Mouse (Mus musculus): ENCODE data around the gene Tm4sf20.

Tm4sf20 gene

GRCm38 (mm10) chr1:82768269-82768668 lies at the start of gene Tm4sf20:
TSS of gene Tm4sf20 (minus strand) at chr1:82768461.
- DNase-seq (ENCODE audit: low read depth, low spot score): no peak

- DNase-seq (ENCODE audit: low read depth, low spot score): no peak
Observed at GRCm38 (mm10) chr1:82815941-82816716, 47.9 kb upstream of the Tm4sf20 start.

GRCm38 (mm10) chr1:82811766-82812165 lies 43.5 kb upstream of the Tm4sf20 start:
- DNase-seq (ENCODE audit: low read depth, low spot score): no peak

GRCm38 (mm10) chr1:82808564-82808963 lies 40.3 kb upstream of the Tm4sf20 start:
- DNase-seq (ENCODE audit: low read depth, low spot score): no peak

GRCm38 (mm10) chr1:82807206-82807605 lies 38.9 kb upstream of the Tm4sf20 start:
- no peak for DNase-seq (ENCODE audit: low read depth, low spot score)

- no peak for DNase-seq (ENCODE audit: low read depth, low spot score)
Observed at GRCm38 (mm10) chr1:82806391-82806790, 38.1 kb upstream of the Tm4sf20 start.

DNA sequence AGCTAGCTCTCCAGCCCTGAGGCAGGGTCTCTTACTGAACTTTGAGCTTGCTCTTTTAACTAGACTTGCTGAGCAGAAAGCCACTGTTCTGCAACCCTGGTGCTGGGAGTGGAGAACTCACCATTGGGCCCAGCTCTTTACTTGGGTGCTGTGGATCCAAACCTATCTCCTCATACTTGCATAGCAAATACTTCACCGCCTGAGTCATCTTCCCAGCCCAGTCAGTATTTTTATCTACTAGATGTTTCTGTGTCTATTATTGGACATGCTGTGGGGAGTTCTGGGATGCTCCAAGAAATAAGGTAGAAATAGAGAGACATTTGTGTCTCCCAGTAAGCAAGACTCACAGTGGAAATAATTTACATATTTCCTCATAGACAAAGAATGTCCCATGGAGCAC lies 35.8 kb upstream of the Tm4sf20 start:
- no peak for DNase-seq (ENCODE audit: low read depth, low spot score)

GRCm38 (mm10) chr1:82803608-82804007 lies 35.3 kb upstream of the Tm4sf20 start:
- DNase-seq (ENCODE audit: low read depth, low spot score): peak; percentile 81

- no peak for DNase-seq (ENCODE audit: low read depth, low spot score)
Observed at GRCm38 (mm10) chr1:82801105-82801783, 33.0 kb upstream of the Tm4sf20 start.

DNA sequence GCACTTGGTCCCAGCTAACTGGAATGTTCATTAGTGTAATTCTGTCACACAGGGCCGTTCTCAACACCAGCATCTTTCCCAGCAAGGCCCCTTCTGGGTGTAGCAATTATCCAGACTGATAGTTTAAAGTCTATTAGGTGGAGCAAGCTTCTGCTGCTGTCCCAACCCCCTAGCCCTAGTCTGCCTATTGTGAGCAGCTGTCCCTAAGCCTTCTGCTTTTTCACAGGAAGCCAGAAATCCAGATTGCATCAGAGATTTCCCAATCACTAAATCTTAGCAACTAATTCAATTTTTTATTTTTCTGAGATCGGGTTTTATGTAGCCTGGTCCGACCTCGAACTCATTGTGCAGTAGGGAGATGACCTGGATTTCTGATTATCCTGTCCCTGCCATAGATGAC lies 30.7 kb upstream of the Tm4sf20 start:
- DNase-seq (ENCODE audit: low read depth, low spot score): no peak

- no peak for DNase-seq (ENCODE audit: low read depth, low spot score)
Observed at GRCm38 (mm10) chr1:82798304-82798703, 30.0 kb upstream of the Tm4sf20 start.

- DNase-seq (ENCODE audit: low read depth, low spot score): no peak
Observed at GRCm38 (mm10) chr1:82797088-82797487, 28.8 kb upstream of the Tm4sf20 start.

DNA sequence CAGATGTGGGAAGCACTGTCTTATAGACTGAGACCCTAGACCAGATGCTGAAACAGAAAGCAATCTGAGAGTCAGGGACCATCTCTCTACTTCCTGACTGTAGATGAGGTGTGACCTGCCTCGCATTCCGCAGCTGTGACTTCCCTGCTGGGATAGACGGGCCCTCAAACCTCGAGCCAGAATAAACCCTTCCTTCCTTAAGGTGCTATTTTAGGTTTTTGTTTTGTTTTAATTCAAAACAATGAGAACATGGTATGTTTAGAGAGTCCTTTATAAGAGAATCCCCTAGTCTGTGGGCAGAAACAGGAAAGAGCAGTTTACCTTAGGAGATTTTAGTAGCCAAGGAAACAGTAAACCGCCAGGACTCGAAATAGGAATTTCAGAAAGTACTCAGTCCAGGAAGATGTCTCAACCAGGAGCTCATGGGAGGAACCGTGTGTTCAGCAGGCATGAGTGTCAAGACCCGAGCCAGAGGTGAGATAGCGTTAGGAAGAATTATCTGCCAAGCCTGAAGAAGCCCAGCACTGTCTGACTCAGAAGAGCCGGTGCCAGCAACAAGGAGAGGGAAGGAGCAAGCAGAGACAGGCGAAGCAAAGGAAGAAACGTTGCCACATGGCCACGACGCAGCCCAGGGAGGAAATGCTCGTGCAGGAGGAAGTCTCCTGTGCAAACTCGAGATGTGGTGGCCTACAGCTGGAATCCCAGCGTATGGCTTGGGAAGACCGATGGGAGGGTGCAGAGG lies 27.6 kb upstream of the Tm4sf20 start:
- DNase-seq (ENCODE audit: low read depth, low spot score): no peak

GRCm38 (mm10) chr1:82795211-82795610 lies 26.9 kb upstream of the Tm4sf20 start:
- no peak for DNase-seq (ENCODE audit: low read depth, low spot score)

DNA sequence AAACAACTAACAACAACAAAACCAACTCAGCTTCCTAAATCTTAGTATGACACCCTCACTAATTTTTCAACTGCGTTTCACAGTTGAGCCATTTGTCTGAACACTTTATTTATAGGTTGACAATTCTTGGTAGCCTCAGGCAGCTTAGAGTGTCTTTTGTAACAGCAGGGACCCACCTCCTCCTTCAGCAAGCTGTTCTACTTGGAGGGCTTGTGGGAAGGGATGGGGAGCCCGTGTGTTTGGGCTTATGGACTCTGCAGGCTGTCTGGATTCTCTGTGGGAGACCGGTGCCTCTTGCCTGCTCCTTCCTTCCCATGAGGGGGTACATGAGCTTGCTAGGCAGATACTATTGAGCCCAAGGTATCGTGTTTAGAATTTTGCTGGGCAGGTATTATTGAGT lies 25.7 kb upstream of the Tm4sf20 start:
- no peak for DNase-seq (ENCODE audit: low read depth, low spot score)

DNA sequence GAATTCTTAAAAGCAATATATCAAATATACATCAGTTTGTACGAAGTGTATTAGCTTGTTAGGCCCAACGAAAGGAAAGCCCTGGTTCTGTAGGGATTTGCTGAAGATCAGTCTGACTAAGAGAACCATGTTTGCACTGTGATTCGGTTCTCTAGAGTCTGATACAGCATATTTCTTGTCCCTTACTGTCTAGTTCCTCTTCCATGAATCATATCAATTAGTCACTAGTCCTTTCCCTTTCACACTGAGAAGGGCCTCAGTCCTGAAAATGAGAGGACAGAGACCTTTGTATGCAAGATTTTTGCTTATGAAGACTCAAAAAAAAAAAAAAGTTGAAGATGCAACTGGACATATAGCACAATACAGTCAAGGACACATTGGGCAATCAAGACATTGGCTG lies 24.8 kb upstream of the Tm4sf20 start:
- DNase-seq (ENCODE audit: low read depth, low spot score): no peak

- DNase-seq (ENCODE audit: low read depth, low spot score): no peak
Observed at GRCm38 (mm10) chr1:82792238-82792637, 24.0 kb upstream of the Tm4sf20 start.

- no peak for DNase-seq (ENCODE audit: low read depth, low spot score)
Observed at GRCm38 (mm10) chr1:82791105-82791504, 22.8 kb upstream of the Tm4sf20 start.

DNA sequence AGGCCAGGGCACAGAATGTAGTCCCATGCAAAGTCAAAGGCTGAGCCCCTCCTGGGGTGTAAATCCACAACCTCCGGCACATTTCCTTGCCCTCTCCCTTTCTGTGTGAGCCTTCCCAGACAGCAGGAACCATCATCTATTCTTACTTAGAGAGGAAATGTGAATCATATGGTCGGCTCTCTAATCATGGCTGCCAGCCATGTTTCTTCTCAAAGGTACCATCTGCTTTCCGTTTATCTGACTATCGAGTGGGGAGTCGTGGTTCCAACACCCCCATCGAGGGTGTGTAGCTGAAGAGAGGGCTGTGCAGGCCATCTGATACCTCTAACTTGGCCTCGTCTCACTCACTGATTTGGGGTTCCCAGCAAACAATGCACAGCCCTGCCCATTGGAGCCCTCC lies 19.8 kb upstream of the Tm4sf20 start:
- no peak for DNase-seq (ENCODE audit: low read depth, low spot score)

DNA sequence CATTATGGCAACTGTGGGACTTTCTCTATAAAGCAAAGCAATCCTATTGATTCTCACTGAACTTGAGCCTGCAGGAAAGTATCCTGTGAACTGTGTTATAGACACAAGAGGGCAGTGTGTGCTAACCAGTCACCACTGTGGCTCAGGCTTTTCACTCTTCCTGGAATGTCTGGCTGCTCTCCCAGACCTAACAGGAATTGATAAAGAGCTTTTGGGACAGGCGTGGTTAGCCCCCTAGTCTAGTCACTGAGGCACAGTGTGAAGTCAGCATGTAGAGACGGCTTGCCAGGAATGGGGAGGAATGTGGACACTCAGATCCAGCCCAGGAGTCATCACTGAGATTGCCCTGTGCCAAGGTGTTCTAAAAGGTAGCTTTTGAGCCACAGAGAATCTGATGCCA lies 19.2 kb upstream of the Tm4sf20 start:
- DNase-seq (ENCODE audit: low read depth, low spot score): peak; percentile 81

DNA sequence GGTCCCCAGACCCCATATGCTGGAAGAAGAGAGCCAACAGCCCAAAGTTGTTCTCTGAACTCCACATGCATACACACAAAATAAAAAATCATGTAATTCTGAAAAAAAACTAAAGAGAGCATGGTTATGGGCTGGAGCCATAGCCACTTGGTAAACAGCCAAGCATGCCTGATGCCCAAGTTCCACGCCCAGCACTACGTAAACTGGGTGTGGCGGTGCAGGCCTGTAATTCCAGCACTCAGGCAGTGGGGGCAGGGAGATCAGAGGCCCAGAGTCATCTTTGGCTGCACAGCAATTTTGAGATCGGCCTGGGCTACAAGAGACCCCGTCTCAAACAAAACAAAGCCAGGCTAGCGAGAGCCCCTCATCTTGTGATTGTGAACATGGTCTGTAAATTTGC lies 17.3 kb upstream of the Tm4sf20 start:
- peak; percentile 35 for DNase-seq (ENCODE audit: low read depth, low spot score)

GRCm38 (mm10) chr1:82783559-82783958 lies 15.3 kb upstream of the Tm4sf20 start:
- no peak for DNase-seq (ENCODE audit: low read depth, low spot score)

Data from ZHBTc4 (cell line).